Mouse (Mus musculus) left cerebral cortex, adult 6 months (tissue): Measurements from ENCODE around the gene Slc22a5. TPM values are rescaled to one million over a fixed set of nuclear protein-coding genes. Genes with fewer than 3 reads are reported as not detected.

Experiments used
- long read RNA-seq, 2 experiments: library from polyadenylated mRNA; unstranded; transcript quantifications; one replicate each; pipeline ENCODE4 v2.0.0; 2019 to 2020
- polyA plus RNA-seq: library from polyadenylated mRNA; unstranded; fragments of <200 nt; fragmentation: Nextera tagmentation; gene quantifications from 2 replicates; pipeline ENCODE4 v1.2.3, GENCODE M21; 2021

The Slc22a5 gene
- 2.8 and 3.7 TPM in 2 replicates for polyA plus RNA-seq
- long read RNA-seq, experiment 1, transcript Slc22a5-201 (10 exons, 3,062 nt) = major isoform, 25 of 48 reads
- long read RNA-seq, experiment 1, partial matches to known transcripts = 7 of 48 reads
- long read RNA-seq, experiment 1, other reads (novel, unspliced or antisense) = 16 of 48 reads
- long read RNA-seq, experiment 2, partial matches to known transcripts = 2 of 7 reads
- long read RNA-seq, experiment 2, other reads (novel, unspliced or antisense) = 4 of 7 reads

DNA sequence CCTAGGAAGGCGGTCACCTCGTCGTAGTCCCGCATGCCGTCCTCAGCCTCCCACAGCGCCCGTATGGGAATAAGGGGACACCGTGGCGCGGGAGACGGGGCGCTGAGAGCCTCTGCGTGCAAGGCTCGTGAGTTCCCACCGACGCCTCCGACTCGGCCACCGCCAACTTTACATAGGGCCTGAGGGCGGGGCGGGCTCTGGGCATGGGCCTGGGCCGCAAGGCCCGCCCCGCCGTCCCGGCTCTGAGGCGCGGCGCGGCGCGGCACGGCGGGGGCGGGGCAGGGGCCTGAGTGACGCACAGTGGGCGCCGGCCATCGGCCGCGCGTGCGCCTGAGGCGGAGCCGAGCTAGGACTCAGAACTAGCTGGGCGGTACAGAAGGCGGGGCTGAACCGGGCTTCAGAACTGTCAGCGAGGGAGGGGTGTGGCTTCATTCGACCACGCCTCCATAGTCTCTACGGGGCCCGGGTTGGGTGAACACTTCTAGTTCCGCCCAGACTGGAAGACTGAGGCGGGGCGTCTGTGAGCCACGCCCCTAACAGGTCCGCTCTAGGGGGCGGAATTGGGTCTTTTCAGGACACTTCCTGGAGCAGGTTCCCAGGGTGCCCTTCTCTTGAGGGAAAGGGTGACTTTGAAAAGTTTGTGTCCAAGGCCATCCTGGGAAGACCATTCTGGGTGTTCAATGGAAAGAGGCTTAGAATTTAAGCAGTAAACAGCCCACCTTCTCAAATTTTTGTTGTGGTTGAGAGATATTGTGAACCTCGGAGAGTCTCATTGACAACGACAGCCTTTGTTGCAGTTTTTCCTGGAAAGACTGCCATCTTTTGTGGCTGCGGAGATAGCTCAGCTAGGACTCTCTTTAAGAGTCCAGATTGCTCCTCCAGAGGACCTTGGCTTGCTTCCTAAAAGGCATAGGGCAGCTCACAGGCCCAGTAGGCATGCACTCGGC, at the start of gene Slc22a5:
Gene Slc22a5 (minus strand): TSS at position 156 of the 947 bp plus-strand sequence.

DNA sequence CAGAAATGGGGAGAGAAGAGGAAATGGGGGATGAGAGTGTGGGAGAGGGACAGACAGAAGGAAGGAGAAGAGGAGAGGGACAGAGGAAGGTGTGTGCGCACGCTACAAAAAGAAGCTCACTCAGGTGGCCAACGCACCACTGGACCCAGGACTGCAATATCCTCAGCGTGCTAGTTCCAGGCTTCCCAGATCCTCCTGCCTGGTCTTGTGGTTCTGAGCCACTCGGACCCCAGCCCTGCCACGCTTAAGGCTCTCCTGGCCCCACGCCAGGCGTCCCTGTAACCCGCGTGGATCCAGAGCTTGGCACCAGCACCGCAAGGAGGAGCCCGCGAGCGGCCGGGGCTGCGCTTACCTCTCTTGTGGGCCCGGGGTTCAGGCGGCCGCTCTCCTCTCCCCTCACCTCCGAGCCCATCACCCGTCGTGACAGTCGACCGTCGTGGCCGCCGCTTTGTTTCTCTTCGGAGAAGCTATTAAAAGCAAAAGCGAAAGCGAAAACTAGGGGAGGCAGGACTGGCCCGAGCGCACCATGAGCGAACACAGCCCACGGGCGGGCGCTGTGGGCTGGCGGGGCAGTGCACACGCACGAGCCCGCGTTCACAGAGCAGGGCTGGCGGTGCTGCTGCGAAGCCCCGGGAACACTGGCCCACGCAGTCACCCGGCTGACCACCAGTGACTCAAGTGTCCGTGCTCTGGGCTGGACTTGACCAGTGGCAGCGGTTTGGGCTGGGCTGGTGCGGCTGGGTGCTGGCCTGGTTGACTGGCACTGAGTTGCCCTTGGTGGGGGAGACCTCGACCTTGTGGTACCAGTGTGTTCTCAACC, 32.5 kb downstream of the Slc22a5 start, which contains the start of gene Gm12216:
Gene Gm12216 (minus strand): TSS at position 496 of the 820 bp plus-strand sequence.

Other genes with a start within 250 kb of the Slc22a5 start
- gene Rad50, start 184.3 kb downstream of the Slc22a5 start, polyA plus RNA-seq = 4.7 and 6.5 TPM in 2 replicates
- not detected in 2 replicates for gene Il5, start 170.9 kb downstream of the Slc22a5 start, polyA plus RNA-seq
- 6.1 and 7.3 TPM in 2 replicates for gene Irf1, start 121.6 kb downstream of the Slc22a5 start, polyA plus RNA-seq
- gene Gm17334, start 118.5 kb downstream of the Slc22a5 start, polyA plus RNA-seq = 0.21 and 0.80 TPM in 2 replicates
- gene Gm12216, start 32.4 kb downstream of the Slc22a5 start, polyA plus RNA-seq = 1.5 and 2.1 TPM in 2 replicates
- gene Slc22a21, start 88.7 kb upstream of the Slc22a5 start, polyA plus RNA-seq = 0.54 and 0.65 TPM in 2 replicates
- 7.4 and 8.4 TPM in 2 replicates for gene Slc22a4, start 136.4 kb upstream of the Slc22a5 start, polyA plus RNA-seq
- gene Pdlim4, start 177.4 kb upstream of the Slc22a5 start, polyA plus RNA-seq = 34.8 and 38.8 TPM in 2 replicates
- gene P4ha2, start 208.4 kb upstream of the Slc22a5 start, polyA plus RNA-seq = 6.3 and 6.4 TPM in 2 replicates